Mouse (Mus musculus) limb, embryonic 10.5 days (tissue): ENCODE data around the gene Ttc16. TPM values are rescaled to one million over a fixed set of nuclear protein-coding genes. Genes with fewer than 3 reads are reported as not detected.

Source experiments
- DNase-seq: peaks from one replicate; pipeline ENCODE4 v3.0.0-alpha.2; 2017; ENCODE audit warnings: low spot score
- H3K27ac ChIP-seq: fragments of 300-500 bp; sonication (generic); 2 replicates; pipeline ENCODE4 v1.5.1; 2016; ENCODE audit warnings: mild to moderate bottlenecking
- H3K27me3 ChIP-seq: fragments of 300-500 bp; sonication (generic); 2 replicates; pipeline ENCODE4 v1.6.1; 2016; ENCODE audit warnings: low read depth, mild to moderate bottlenecking; ENCODE audit not compliant: poor library complexity, severe bottlenecking
- H3K36me3 ChIP-seq: fragments of 300-500 bp; sonication (generic); 2 replicates; pipeline ENCODE4 v1.6.1; 2016; ENCODE audit warnings: mild to moderate bottlenecking, moderate library complexity
- H3K4me1 ChIP-seq: fragments of 300-500 bp; sonication (generic); 2 replicates; pipeline ENCODE4 v1.6.1; 2016
- H3K4me3 ChIP-seq: fragments of 300-500 bp; sonication (generic); 2 replicates; pipeline ENCODE4 v1.5.1; 2016; ENCODE audit warnings: mild to moderate bottlenecking, moderate library complexity
- H3K9me3 ChIP-seq: fragments of 300-500 bp; sonication (generic); replicated peaks from 2 replicates; pipeline ENCODE4 v1.6.1; 2016; ENCODE audit warnings: mild to moderate bottlenecking
- WGBS: fragments of 180-500 bp; shearing (Covaris S2); methylation state at CpG from one replicate; pipeline ENCODE4 v1.1.7; 2016; 5-methylcytosine and 5-hydroxymethylcytosine counted together
- polyA plus RNA-seq: library from polyadenylated mRNA; unstranded; fragments of >200 nt; fragmentation: Nextera tagmentation; extraction: Ambion mirVana; gene quantifications from 2 replicates; pipeline ENCODE4 v1.2.1, GENCODE M21; 2016

Gene Ttc16
- polyA plus RNA-seq, 1 experiment from 2014 or later, result 0.38 TPM

DNA sequence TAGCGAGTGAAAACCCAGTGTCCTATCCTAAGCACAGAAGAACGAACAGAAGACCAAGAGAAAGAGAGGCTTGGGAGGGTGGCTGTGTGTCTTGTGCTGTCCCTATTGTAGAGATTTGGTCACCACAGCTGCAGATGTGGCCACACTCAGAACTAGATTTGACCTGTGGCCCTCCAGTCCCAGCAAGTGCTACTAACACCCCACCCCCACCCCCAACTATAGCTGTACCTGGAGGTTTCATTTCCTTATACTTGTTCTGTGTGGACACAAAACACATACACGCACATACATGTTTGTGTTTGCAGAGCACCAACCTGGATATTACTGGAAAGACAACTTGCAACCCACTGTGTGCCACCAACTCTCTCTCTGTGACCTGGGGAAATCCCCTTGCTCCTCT lies 55.4 kb downstream of the Ttc16 start:
- no peaks in the 10 kb centered on the region; the same call in 1 of the 2 replicates for H3K27me3 ChIP-seq
- H3K36me3 ChIP-seq, result no peaks in the 10 kb centered on the region
- no peak overlapping the region for H3K4me3 ChIP-seq
- H3K4me1 ChIP-seq, result peaks cover 21% of the 10 kb centered on the region
- WGBS, result 91% methylated on average over 3 of the region's 3 CpGs
- DNase-seq, result no peak
- H3K27ac ChIP-seq, result no peak overlapping the region
- H3K9me3 ChIP-seq, result no peaks in the 10 kb centered on the region

DNA sequence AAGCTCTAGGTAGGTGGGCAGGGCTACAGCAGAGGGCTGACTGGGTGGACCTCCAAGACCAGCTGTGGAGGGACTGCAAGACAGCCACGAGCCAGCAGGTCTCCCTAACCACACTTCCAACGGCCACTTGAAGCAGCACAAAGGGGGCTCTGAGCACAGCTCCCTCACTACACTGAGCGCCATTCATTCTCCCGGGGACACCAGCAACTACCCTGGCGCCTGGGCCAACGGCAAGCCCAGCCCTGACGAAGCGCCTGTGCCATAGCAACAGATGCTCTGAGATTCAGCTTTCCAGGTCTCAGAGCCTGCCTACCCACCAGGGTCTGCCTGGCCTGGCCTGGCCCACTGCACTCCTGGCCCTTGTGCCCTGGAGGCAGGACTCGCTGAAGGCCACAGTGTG lies 56.7 kb downstream of the Ttc16 start:
- no peaks in the 10 kb centered on the region; the same call in 1 of the 2 replicates for H3K27me3 ChIP-seq
- 65% methylated on average over 9 of the region's 9 CpGs for WGBS
- H3K4me3 ChIP-seq, result no peak overlapping the region
- H3K4me1 ChIP-seq, result peaks cover 34% of the 10 kb centered on the region
- H3K9me3 ChIP-seq, result no peaks in the 10 kb centered on the region
- peak overlapping the region; percentile 67 for H3K27ac ChIP-seq
- no peak for DNase-seq
- no peaks in the 10 kb centered on the region for H3K36me3 ChIP-seq

- DNase-seq, result no peak
- Histone ChIP-seq H3K27ac (peak overlapping the region; percentile 69), H3K4me3 (0 out of 2 replicates have a peak overlapping the region, but pooled peaks have one; percentile 0), H3K9me3 (no peaks in the 10 kb centered on the region), H3K27me3 (no peaks in the 10 kb centered on the region; the same call in 1 of the 2 replicates), H3K36me3 (peaks cover 16% of the 10 kb centered on the region), H3K4me1 (peaks cover 40% of the 10 kb centered on the region)
- WGBS, result 58% methylated on average over 4 of the region's 4 CpGs
Observed at GRCm38 (mm10) chr2:32714987-32715425, 60.4 kb downstream of the Ttc16 start.

DNA sequence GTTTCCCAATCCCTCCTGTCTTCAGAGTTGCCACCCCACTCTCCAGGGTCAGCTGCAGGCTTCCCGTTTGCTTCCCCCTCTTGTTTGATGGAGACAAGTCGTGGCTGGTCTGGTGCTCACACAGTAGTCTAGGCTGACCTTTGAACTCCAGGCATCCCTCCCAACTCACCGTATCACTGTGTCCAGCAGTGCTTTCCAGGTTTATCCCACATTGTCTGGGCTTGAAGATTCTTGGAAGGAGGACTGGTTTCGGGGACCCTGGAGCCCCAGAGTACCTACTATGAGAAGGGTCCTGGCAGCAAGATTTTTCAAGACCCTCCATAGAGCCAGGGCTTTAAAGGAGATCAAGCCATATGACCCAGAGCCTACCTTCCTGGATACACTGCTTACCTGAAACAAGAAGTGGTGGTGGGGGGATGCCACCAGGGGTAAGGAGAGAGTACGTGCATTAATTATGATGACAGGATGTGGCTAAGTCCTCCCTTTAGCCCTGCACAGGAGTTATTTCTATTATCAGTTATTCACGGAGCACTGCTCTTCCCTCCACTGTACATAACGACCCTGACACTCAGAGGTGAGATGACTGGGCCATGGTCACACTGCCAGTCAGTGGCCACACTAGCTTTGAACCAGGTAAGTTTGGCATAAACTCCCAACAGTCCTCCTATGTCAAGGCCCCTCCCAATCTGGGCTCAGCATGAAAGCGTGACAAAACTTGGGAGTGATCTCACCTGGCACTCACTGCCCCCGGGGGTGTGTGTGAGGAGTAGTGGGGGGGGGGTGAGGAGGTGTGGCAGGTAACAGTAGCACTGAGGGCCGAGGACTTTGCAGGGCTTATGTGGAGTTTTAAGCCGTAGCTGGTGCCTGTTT lies 61.1 kb downstream of the Ttc16 start:
- Histone ChIP-seq H3K27me3 (no peaks in the 10 kb centered on the region; the same call in 1 of the 2 replicates), H3K4me3 (peak overlapping the region; percentile 82; the same call in 1 of the 2 replicates), H3K27ac (peak overlapping the region; percentile 96), H3K36me3 (peaks cover 22% of the 10 kb centered on the region), H3K4me1 (peaks cover 40% of the 10 kb centered on the region), H3K9me3 (no peaks in the 10 kb centered on the region)
- 54% methylated on average over 11 of the region's 11 CpGs for WGBS
- DNase-seq, result no peak

DNA sequence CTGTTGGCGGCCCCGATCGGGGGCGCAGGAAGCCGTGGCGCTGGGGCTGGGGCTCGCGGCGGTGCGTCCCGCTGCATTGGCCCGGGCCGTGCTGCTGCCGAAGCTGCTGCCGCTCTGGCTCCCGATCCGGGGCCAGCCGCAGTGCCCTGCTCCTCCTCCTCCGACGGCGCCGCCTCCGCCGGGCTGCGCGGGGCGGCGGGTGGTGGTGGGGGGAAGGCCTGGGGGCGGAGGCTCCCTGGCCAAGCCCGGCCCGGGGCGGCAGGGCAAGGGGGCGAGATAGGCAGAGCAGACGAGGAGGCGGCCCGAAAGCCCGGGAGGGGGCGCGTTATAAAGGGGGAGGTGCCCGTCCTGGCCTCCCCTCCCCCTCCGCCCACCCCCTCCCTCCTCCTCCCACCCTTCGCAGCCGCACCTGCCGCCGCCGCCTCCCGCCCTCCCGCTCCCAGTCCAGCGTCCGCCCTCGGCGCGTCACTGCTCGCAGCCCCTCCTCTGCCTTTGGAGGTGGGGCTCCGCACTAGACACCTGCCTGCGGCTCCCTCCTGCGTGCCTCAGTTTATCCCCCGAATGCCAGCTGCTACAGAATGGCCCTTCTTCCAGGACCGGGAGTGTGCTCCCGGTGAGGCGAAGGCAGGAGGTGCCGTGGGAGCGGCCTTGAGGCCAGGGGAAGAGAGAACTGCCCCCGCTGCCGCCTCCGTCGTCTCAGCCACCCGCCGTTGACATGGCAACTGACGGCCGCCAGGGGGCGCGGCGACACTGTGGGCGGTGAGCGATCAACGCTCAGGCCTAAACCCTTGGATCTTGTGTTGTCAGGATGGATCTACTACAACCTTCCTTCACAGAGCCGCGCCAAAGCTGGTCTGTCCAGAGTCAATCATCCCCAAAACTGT lies 62.3 kb downstream of the Ttc16 start, which contains the start of gene Cdk9:
TSS of gene Cdk9 (minus strand) at position 143 of the 884 bp plus-strand sequence.
- H3K4me1 ChIP-seq, result peaks cover 35% of the 10 kb centered on the region
- WGBS, result under 1% methylated on average over 64 of the region's 79 CpGs
- no peaks in the 10 kb centered on the region for H3K9me3 ChIP-seq
- H3K27ac ChIP-seq, result peak within 1 kb of the TSS; percentile 96
- H3K36me3 ChIP-seq, result peaks cover 34% of the 10 kb centered on the region
- H3K27me3 ChIP-seq, result no peaks in the 10 kb centered on the region
- DNase-seq, result peak; percentile 97
- peak within 1 kb of the TSS; percentile 82 for H3K4me3 ChIP-seq

GRCm38 (mm10) chr2:32712586-32712933 lies 62.9 kb downstream of the Ttc16 start:
- Histone ChIP-seq H3K4me1 (peaks cover 35% of the 10 kb centered on the region), H3K27ac (peak overlapping the region; percentile 96), H3K9me3 (no peaks in the 10 kb centered on the region), H3K36me3 (peaks cover 40% of the 10 kb centered on the region), H3K27me3 (no peaks in the 10 kb centered on the region), H3K4me3 (peak overlapping the region; percentile 82)
- WGBS, result under 1% methylated on average over 44 of the region's 44 CpGs
- DNase-seq, result peak; percentile 98

DNA sequence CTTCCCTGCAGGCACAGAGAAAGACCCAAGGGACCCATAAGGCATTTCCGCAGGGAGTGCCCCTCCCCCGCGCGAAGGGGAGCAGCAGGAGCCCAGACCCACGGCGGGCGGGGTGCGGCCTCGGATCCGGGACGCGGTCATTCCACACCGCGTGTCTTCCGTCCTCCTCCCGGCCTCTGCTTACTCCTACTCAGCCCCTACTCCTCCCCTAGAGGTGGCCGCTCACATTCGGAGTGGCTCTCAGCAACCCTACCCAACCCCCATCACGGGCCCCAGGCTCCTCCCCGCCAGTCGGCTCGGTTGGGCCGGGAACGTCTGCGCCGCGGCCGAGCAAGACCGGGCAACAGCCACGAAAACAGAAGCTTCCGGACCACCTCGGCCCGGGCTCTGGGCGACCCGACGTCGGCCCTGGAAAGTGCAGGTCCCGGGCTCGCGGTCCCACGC lies 63.3 kb downstream of the Ttc16 start:
- under 1% methylated on average over 41 of the region's 41 CpGs for WGBS
- peak; percentile 73 for DNase-seq
- peaks cover 35% of the 10 kb centered on the region for H3K4me1 ChIP-seq
- peaks cover 45% of the 10 kb centered on the region for H3K36me3 ChIP-seq
- H3K4me3 ChIP-seq, result peak overlapping the region; percentile 82
- no peaks in the 10 kb centered on the region for H3K27me3 ChIP-seq
- H3K27ac ChIP-seq, result peak overlapping the region; percentile 96
- no peaks in the 10 kb centered on the region for H3K9me3 ChIP-seq

DNA sequence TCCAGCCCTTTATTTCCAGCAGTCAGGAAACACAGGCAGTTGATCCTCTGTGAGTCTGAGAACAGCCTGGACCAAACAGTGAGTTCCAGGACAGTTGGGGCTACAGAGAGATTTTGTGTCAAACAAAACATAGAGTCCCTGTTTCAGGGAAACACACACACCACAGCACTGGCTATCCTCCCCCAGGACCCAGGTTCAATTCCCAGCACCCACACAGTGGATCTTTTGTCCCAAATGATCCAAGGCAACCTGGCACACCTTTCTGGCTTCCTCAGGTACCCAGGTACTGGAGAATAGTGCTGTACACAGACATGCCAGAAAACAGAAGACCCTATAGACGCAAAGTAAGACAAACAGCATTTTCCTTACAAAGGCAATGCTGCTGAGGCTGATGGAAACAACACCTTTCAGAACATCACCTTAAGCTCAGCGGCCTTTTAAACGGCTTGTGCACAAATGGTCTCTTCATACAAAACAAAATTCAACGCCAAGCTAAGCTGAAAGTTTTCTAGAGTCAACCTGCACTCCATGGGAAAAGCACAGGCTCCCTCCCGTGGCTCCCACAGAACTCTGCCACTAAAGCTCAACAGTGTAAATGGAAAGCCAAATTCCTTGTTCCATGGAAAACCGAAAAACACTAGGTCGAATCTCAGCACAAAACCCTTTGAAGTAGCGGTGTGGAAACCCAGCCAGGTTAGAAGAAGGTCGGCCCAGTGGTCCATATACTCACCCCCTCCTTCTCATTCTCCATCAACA lies 64.0 kb downstream of the Ttc16 start:
- DNase-seq, result no peak
- Histone ChIP-seq H3K4me3 (peak overlapping the region; percentile 82), H3K4me1 (peaks cover 35% of the 10 kb centered on the region), H3K27me3 (no peaks in the 10 kb centered on the region), H3K27ac (peak overlapping the region; percentile 96), H3K9me3 (no peaks in the 10 kb centered on the region), H3K36me3 (peaks cover 51% of the 10 kb centered on the region)
- 31% methylated on average over 9 of the region's 9 CpGs for WGBS

GRCm38 (mm10) chr2:32710425-32710824 lies 65.0 kb downstream of the Ttc16 start:
- peaks cover 62% of the 10 kb centered on the region for H3K36me3 ChIP-seq
- 89% methylated on average over 5 of the region's 5 CpGs for WGBS

DNA sequence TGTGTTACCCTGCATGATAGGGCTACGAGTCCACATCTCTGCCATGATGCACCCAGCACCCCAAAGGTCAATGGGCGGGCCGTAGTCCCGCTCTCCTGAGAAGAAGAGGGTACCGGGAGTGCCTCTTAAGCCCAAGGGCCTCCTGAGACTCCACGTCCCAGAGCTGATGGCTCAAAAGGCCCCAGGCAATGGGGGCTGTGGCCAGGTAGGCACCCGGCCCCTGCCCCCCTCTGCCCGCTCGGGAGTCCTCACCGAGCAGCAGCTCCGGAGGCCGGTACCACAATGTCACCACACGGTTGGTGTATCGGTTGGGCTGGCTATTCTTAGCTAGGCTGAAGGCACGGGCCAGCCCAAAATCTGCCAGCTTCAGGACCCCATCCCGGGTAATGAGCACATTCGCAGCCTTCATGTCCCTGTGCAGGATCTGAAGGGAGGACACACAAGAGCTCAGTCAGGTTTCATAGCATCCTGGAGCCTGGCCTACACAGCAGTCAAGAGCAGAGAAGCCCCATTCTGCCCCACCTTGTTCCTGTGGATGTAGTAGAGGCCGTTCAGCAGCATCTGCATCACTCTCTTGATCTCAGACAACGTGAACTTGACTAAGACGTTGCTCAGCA lies 65.8 kb downstream of the Ttc16 start:
- DNase-seq, result no peak
- H3K4me1 ChIP-seq, result peaks cover 28% of the 10 kb centered on the region
- no peak overlapping the region for H3K4me3 ChIP-seq
- H3K27ac ChIP-seq, result no peak overlapping the region
- no peaks in the 10 kb centered on the region for H3K9me3 ChIP-seq
- 94% methylated on average over 20 of the region's 20 CpGs for WGBS
- H3K36me3 ChIP-seq, result peaks cover 70% of the 10 kb centered on the region
- no peaks in the 10 kb centered on the region for H3K27me3 ChIP-seq

More at GRCm38 (mm10) chr2:32710425-32710824, 65.0 kb downstream of the Ttc16 start:
- Histone ChIP-seq H3K4me1 (peaks cover 35% of the 10 kb centered on the region), H3K27me3 (no peaks in the 10 kb centered on the region), H3K4me3 (no peak overlapping the region), H3K9me3 (no peaks in the 10 kb centered on the region), H3K27ac (no peak overlapping the region)
- no peak for DNase-seq

DNA sequence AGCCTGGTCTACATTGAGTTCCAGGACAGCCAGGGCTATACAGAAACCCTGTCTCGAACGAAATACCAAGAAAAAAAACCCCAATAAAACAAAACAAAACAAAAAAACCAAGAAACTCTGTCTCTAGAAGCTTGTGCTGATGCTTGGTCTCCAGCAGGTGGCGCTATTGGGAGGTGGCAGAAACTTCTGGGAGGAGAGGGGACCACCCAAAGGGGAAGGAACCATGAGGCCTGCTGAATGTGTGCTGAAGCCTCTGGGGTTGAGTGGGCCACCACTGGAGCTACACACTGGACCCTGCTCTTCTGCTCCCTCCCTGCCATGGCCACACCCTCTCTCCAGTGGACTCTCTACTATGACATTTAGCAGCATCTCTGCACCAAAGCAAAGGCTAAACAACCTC lies 66.8 kb downstream of the Ttc16 start:
- 49% methylated on average over 3 of the region's 3 CpGs for WGBS
- no peaks in the 10 kb centered on the region for H3K27me3 ChIP-seq
- H3K27ac ChIP-seq, result no peak overlapping the region
- no peaks in the 10 kb centered on the region for H3K9me3 ChIP-seq
- peaks cover 80% of the 10 kb centered on the region for H3K36me3 ChIP-seq
- peak; percentile 87 for DNase-seq
- H3K4me1 ChIP-seq, result peaks cover 18% of the 10 kb centered on the region
- no peak overlapping the region for H3K4me3 ChIP-seq
